In genomic region chr15:89297695-89298094, GRCm38 (mm10) we compare ENCODE assay signal across 30 mouse cellular contexts. TPM values are rescaled to one million over a fixed set of nuclear protein-coding genes. Genes with fewer than 3 reads are reported as not detected.
"Had no signal": no experiment of that assay in that cellular context is flagged by ENCODE, and none has a peak within 500 bp of the region (broad histone marks: within the 10 kb centered on the region; RNA-seq: fewer than 3 reads in every experiment).

No protein-coding gene starts in this region.

- DNase-seq: cerebellum, adult 2 months; cerebellum, adult 9-10 months; cerebellum, adult 9-11 months; cerebellum, postnatal 10 days; cerebellum, postnatal 14 days; cerebellum, postnatal 36 days; embryo, embryonic 11 days; forebrain, postnatal 0 days; gastrocnemius, adult 2 months; gastrocnemius, postnatal 10 days; gastrocnemius, postnatal 14 days; gastrocnemius, postnatal 25 days; gastrocnemius, postnatal 36 days; heart, adult 11 months; heart, adult 18-20 months; heart, adult 2 months had no signal

- H3K4me3 ChIP-seq: embryonic facial prominence, embryonic 10.5 days; embryonic facial prominence, embryonic 12.5 days; embryonic facial prominence, embryonic 13.5 days; embryonic facial prominence, embryonic 15.5 days; erythroblast, embryonic 14.5 days; forebrain, embryonic 10.5 days; forebrain, embryonic 12.5 days; forebrain, embryonic 13.5 days; forebrain, embryonic 15.5 days; gastrocnemius, adult 2 months; heart, adult 2 months had no signal

- H3K27ac ChIP-seq: embryonic facial prominence, embryonic 10.5 days; embryonic facial prominence, embryonic 12.5 days; embryonic facial prominence, embryonic 13.5 days; embryonic facial prominence, embryonic 15.5 days; forebrain, embryonic 10.5 days; forebrain, embryonic 12.5 days; forebrain, embryonic 13.5 days; forebrain, embryonic 15.5 days; heart, adult 2 months had no signal

RNA-seq across cellular contexts. Expression of gene Adm2, which starts 24.8 kb away (rescaled TPM):
- total RNA-seq: common myeloid progenitor, adult 5-6 weeks; forebrain, postnatal 0 days; gastrocnemius, adult 18-20 months; gastrocnemius, adult 2 months; gastrocnemius, adult 8-10 months; gastrocnemius, postnatal 10 days; gastrocnemius, postnatal 14 days; gastrocnemius, postnatal 25 days; gastrocnemius, postnatal 36 days; gastrocnemius, postnatal 4 days; granulocyte monocyte progenitor cell, adult 5-6 weeks; heart, adult 18-20 months; heart, adult 2 months had no signal

RNA-seq across cellular contexts. Expression of gene Miox, which starts 36.5 kb away (rescaled TPM):
- total RNA-seq: common myeloid progenitor, adult 5-6 weeks; forebrain, postnatal 0 days; gastrocnemius, adult 2 months; gastrocnemius, adult 8-10 months; gastrocnemius, postnatal 10 days; gastrocnemius, postnatal 14 days; gastrocnemius, postnatal 25 days; gastrocnemius, postnatal 36 days; gastrocnemius, postnatal 4 days; granulocyte monocyte progenitor cell, adult 5-6 weeks; heart, adult 18-20 months; heart, adult 2 months had no signal
